Mouse (Mus musculus) testis, adult 2 months (tissue): ENCODE measurements at regions not wholly inside any gene's neighbourhood (a gene's known extent, or its start where the extent isn't known, plus 50 kb on each side); places are given as distances from the start of the nearest gene placed in this dataset.

Experiments
- CTCF ChIP-seq: fragments of 200-500 bp; IDR thresholded peaks from 2 replicates; pipeline ENCODE4 v1.5.1; 2012; ENCODE audit warnings: low read depth, mild to moderate bottlenecking, inconsistent platforms, low read length, moderate library complexity; ENCODE audit not compliant: control insufficient read depth, insufficient read depth, insufficient replicate concordance
- POLR2A ChIP-seq: fragments of 200-500 bp; IDR thresholded peaks from 2 replicates; pipeline ENCODE4 v1.6.1; 2012; ENCODE audit warnings: low read depth, mild to moderate bottlenecking, inconsistent platforms, low read length, moderate library complexity; ENCODE audit not compliant: control insufficient read depth

- TF ChIP-seq CTCF (no peak), POLR2A (no peak)
Measured at GRCm38 (mm10) chr1:90335001-90335747, 131.4 kb downstream of the Ackr3 start.
